Mouse (Mus musculus) neural tube, embryonic 12.5 days (tissue): ENCODE measurements at regions not wholly inside any gene's neighbourhood (a gene's known extent, or its start where the extent isn't known, plus 50 kb on each side); places are given as distances from the start of the nearest gene placed in this dataset.

Source experiments
- ATAC-seq: fragments of 200-750 bp; cut with Nextera tagmentation; 2 replicates; pipeline ENCODE4 v1.8.0; 2017; ENCODE audit warnings: low read depth, mild to moderate bottlenecking, moderate TSS enrichment, moderate library complexity; ENCODE audit not compliant: low FRiP score
- H3K27ac ChIP-seq: fragments of 300-500 bp; sonication (generic); 2 replicates; pipeline ENCODE4 v1.5.1; 2016
- H3K27me3 ChIP-seq: fragments of 300-500 bp; sonication (generic); replicated peaks from 2 replicates; pipeline ENCODE4 v1.6.1; 2016; ENCODE audit warnings: mild to moderate bottlenecking
- H3K36me3 ChIP-seq: fragments of 300-500 bp; sonication (generic); 2 replicates; pipeline ENCODE4 v1.6.1; 2016; ENCODE audit warnings: mild to moderate bottlenecking
- H3K4me1 ChIP-seq: fragments of 300-500 bp; sonication (generic); 2 replicates; pipeline ENCODE4 v1.6.1; 2016
- H3K4me2 ChIP-seq: fragments of 300-500 bp; sonication (generic); replicated peaks from 2 replicates; pipeline ENCODE4 v1.6.1; 2016; ENCODE audit warnings: mild to moderate bottlenecking
- H3K4me3 ChIP-seq: fragments of 300-500 bp; sonication (generic); 2 replicates; pipeline ENCODE4 v1.5.1; 2016
- H3K9ac ChIP-seq: fragments of 300-500 bp; sonication (generic); 2 replicates; pipeline ENCODE4 v1.6.1; 2016; ENCODE audit warnings: mild to moderate bottlenecking
- H3K9me3 ChIP-seq: fragments of 300-500 bp; sonication (generic); 2 replicates; pipeline ENCODE4 v1.6.1; 2016; ENCODE audit warnings: mild to moderate bottlenecking
- WGBS: fragments of 180-500 bp; shearing (Covaris S2); methylation state at CpG from one replicate; pipeline ENCODE4 v1.1.7; 2016; 5-methylcytosine and 5-hydroxymethylcytosine counted together

DNA sequence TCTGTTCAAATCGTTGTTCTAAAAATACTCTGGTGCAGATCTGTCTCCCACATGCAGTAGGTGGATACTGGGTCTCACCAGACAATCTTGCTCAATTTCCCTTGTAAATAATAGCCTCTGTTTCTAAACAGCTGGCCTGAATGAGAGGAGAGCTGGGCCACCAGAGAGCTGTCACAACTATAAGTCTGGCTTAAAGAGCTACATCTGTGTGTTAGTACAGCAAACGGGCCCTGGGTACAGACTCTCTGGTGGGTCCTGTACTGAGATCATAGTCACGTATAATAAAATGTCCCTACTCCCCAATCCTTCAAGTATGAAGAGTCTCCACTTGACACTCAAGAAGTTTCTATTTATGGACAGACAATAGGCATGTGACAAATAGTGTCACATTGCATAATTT lies 375.7 kb upstream of the Noct start:
- H3K9me3 ChIP-seq, result no peaks in the 10 kb centered on the region
- H3K27me3 ChIP-seq, result no peaks in the 10 kb centered on the region
- no peak overlapping the region for H3K27ac ChIP-seq
- no peak overlapping the region for H3K4me2 ChIP-seq
- no peak for ATAC-seq
- H3K4me1 ChIP-seq, result no peaks in the 10 kb centered on the region
- no peak overlapping the region for H3K4me3 ChIP-seq
- no peak overlapping the region for H3K9ac ChIP-seq
- WGBS, result 79% methylated on average over 3 of the region's 3 CpGs
- no peaks in the 10 kb centered on the region for H3K36me3 ChIP-seq

- WGBS, result 82% methylated on average over 5 of the region's 5 CpGs
- Histone ChIP-seq H3K9ac (no peak overlapping the region), H3K4me2 (no peak overlapping the region), H3K4me1 (no peaks in the 10 kb centered on the region), H3K9me3 (no peaks in the 10 kb centered on the region), H3K4me3 (no peak overlapping the region), H3K36me3 (no peaks in the 10 kb centered on the region), H3K27me3 (no peaks in the 10 kb centered on the region), H3K27ac (no peak overlapping the region)
- no peak for ATAC-seq
These were observed 373.1 kb upstream of the Noct start for GRCm38 (mm10) chr3:50851083-50851637.

DNA sequence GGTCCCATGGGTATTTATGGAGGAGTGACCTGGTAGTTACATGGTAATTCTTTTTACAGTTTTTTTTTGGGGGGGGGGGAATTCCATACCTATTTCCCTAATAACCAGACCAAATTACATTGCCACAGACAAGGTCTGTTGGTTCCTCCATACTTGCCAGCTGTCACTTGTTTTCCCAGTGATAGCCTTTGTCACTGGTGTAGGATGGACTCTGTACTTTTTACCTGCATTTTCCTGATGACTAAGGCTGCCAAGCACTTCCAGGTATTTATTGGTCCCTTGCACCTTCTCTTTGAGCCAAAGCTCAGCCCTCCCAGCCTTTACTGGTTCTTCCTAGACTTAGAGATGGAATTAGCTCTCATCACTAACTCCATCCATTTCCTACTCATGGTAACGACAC lies 357.1 kb upstream of the Noct start:
- Histone ChIP-seq H3K27ac (no peak overlapping the region), H3K9ac (no peak overlapping the region), H3K4me3 (no peak overlapping the region), H3K4me2 (no peak overlapping the region), H3K36me3 (no peaks in the 10 kb centered on the region), H3K4me1 (no peaks in the 10 kb centered on the region), H3K9me3 (no peaks in the 10 kb centered on the region), H3K27me3 (no peaks in the 10 kb centered on the region)
- WGBS, result 92% methylated on average over 1 of the region's 1 CpGs
- no peak for ATAC-seq

DNA sequence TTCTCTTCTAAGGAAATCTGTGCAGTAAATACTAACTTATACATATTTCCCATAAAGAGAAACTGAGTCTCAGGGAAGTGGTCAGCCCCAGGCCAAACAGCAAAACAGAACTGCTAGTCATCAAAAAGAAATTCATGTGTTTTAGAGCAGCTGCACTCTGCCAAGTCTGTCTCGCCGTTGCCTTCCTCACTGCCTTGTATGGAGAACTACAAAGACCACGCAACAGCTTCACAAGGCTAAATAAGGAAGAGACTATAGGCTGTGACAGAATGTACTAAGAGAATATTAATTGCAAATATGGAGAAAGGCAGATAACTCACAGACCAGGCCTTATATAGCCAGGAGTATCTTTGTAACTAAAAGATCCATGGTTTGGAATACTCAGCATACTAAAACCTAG lies 355.0 kb upstream of the Noct start:
- whole genome bisulfite sequencing, result 96% methylated on average over 3 of the region's 3 CpGs

GRCm38 (mm10) chr3:50879050-50879449 lies 345.2 kb upstream of the Noct start:
- Histone ChIP-seq H3K4me3 (no peak overlapping the region), H3K9ac (no peak overlapping the region), H3K9me3 (no peaks in the 10 kb centered on the region), H3K4me2 (no peak overlapping the region), H3K4me1 (peaks cover 13% of the 10 kb centered on the region), H3K36me3 (no peaks in the 10 kb centered on the region), H3K27me3 (no peaks in the 10 kb centered on the region), H3K27ac (no peak overlapping the region)
- WGBS, result 79% methylated on average over 4 of the region's 4 CpGs
- no peak for ATAC-seq

More for the DNA sequence above, 355.0 kb upstream of the Noct start:
- Histone ChIP-seq H3K4me3 (no peak overlapping the region), H3K36me3 (no peaks in the 10 kb centered on the region), H3K27ac (no peak overlapping the region), H3K9me3 (no peaks in the 10 kb centered on the region), H3K4me1 (no peaks in the 10 kb centered on the region), H3K4me2 (no peak overlapping the region), H3K27me3 (no peaks in the 10 kb centered on the region), H3K9ac (no peak overlapping the region)
- ATAC-seq, result no peak

DNA sequence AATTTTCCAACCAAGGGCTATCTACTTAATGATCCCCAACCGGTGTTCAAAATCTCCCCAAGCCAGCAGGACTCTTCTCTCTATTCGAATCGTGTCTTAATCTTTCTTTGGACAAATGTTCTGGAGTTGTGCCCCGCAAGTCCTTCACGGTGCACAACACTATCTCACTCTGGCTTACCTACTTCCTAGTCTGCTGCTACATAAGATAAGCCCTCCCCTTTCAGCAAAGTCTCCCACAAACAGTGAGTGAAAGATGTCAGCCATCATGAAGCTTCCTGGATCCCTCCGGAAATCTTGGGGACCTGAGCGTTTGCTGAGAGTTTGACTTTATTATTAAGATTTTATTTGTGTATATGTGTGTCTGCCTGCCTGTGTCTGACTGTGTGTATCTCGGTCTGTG lies 344.7 kb upstream of the Noct start:
- no peaks in the 10 kb centered on the region for H3K9me3 ChIP-seq
- H3K4me1 ChIP-seq, result peaks cover 13% of the 10 kb centered on the region
- WGBS, result 91% methylated on average over 8 of the region's 8 CpGs
- H3K27me3 ChIP-seq, result no peaks in the 10 kb centered on the region
- no peak overlapping the region for H3K9ac ChIP-seq
- H3K4me3 ChIP-seq, result no peak overlapping the region
- H3K27ac ChIP-seq, result no peak overlapping the region
- H3K36me3 ChIP-seq, result no peaks in the 10 kb centered on the region
- H3K4me2 ChIP-seq, result no peak overlapping the region
- ATAC-seq, result no peak

GRCm38 (mm10) chr3:50881437-50882248 lies 342.6 kb upstream of the Noct start:
- ATAC-seq, result peak; percentile 80
- no peak overlapping the region for H3K27ac ChIP-seq
- H3K4me2 ChIP-seq, result peak overlapping the region; percentile 21; the same call in 1 of the 2 replicates

GRCm38 (mm10) chr3:50882249-50882733 lies 342.0 kb upstream of the Noct start:
- no peak overlapping the region for H3K9ac ChIP-seq
- no peaks in the 10 kb centered on the region for H3K27me3 ChIP-seq
- H3K4me1 ChIP-seq, result peaks cover 13% of the 10 kb centered on the region
- no peaks in the 10 kb centered on the region for H3K36me3 ChIP-seq
- peak; percentile 34 for ATAC-seq
- H3K27ac ChIP-seq, result no peak overlapping the region
- H3K4me2 ChIP-seq, result peak overlapping the region; percentile 21; the same call in 1 of the 2 replicates
- H3K9me3 ChIP-seq, result no peaks in the 10 kb centered on the region
- no peak overlapping the region for H3K4me3 ChIP-seq
- 7% methylated on average over 8 of the region's 8 CpGs for WGBS

More at GRCm38 (mm10) chr3:50881437-50882248, 342.6 kb upstream of the Noct start:
- 6% methylated on average over 9 of the region's 9 CpGs for WGBS
- Histone ChIP-seq H3K27me3 (no peaks in the 10 kb centered on the region), H3K4me3 (no peak overlapping the region), H3K4me1 (peaks cover 13% of the 10 kb centered on the region), H3K9ac (no peak overlapping the region), H3K36me3 (no peaks in the 10 kb centered on the region), H3K9me3 (no peaks in the 10 kb centered on the region)

DNA sequence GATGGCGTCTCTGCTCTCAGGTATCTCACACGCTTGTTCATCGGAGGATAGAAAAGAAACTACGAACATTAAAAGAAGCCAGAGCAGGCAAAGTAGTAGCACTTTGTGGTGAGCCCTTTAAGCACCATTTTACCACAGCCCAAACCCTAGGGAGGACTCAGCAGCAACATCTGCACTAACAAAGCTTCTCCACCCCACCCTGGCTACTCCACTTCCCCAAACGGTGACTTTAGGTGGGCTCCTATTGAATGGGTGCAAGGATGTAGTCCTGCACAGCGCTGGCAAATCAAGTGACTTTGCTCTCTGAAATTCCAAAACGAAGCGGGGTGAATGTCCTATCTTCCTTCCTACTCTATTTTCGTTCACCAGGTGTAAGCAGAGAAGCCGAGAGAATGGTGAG lies 337.9 kb upstream of the Noct start:
- ATAC-seq, result no peak
- no peaks in the 10 kb centered on the region for H3K9me3 ChIP-seq
- no peak overlapping the region for H3K4me2 ChIP-seq
- no peaks in the 10 kb centered on the region for H3K27me3 ChIP-seq
- no peaks in the 10 kb centered on the region for H3K36me3 ChIP-seq
- H3K4me3 ChIP-seq, result no peak overlapping the region
- 88% methylated on average over 10 of the region's 10 CpGs for WGBS
- H3K4me1 ChIP-seq, result peaks cover 12% of the 10 kb centered on the region
- no peak overlapping the region for H3K27ac ChIP-seq
- no peak overlapping the region for H3K9ac ChIP-seq

DNA sequence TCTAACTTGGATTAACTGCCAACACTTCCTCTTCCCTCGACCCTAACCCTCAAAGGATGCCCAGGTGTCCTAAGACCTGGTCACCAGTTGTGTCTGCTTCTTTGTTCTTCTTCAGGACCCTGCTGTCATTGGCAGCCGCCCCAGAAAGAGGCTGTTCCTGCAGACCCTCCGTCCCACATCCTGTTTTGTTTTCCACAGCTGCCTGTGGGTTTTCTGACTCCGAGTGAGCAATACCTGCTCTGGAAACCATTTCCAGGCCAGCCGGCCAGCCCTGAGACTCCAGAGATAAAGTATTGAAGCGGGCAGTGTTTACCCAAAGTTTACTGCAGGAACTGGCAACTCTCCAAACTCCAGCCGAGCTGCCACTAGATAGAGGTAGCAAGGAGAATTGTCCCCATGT lies 337.2 kb upstream of the Noct start:
- H3K27ac ChIP-seq, result no peak overlapping the region
- H3K4me2 ChIP-seq, result no peak overlapping the region
- ATAC-seq, result no peak
- no peak overlapping the region for H3K9ac ChIP-seq
- H3K4me3 ChIP-seq, result no peak overlapping the region
- H3K27me3 ChIP-seq, result no peaks in the 10 kb centered on the region
- peaks cover 6% of the 10 kb centered on the region; the same call in 1 of the 2 replicates for H3K4me1 ChIP-seq
- no peaks in the 10 kb centered on the region for H3K36me3 ChIP-seq
- no peaks in the 10 kb centered on the region for H3K9me3 ChIP-seq
- WGBS, result 61% methylated on average over 7 of the region's 7 CpGs

- Histone ChIP-seq H3K9me3 (no peaks in the 10 kb centered on the region), H3K27ac (no peak overlapping the region), H3K27me3 (no peaks in the 10 kb centered on the region), H3K36me3 (no peaks in the 10 kb centered on the region), H3K4me2 (no peak overlapping the region), H3K4me1 (no peaks in the 10 kb centered on the region), H3K4me3 (no peak overlapping the region), H3K9ac (no peak overlapping the region)
- no peak for ATAC-seq
- WGBS, result 92% methylated on average over 4 of the region's 4 CpGs
These were observed 335.6 kb upstream of the Noct start for GRCm38 (mm10) chr3:50888571-50889210.

DNA sequence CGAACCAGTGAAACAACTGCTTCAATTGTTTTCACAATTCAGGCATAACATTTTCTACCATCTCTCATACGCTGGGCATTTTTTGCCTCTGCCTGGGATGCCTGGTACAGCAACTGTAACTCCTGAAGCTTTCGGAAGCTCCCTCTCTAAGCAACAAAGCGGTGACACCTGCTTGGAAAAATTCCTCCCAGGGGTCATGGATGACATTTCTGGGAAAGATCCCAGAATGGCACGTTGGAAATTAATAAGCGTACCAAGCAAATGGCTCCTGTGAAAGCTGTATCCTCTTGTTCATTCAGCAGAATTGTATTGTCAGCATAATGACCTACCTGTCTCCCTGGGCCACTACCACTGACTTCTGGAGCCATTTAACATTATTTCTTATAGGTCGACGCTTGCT lies 333.7 kb upstream of the Noct start:
- no peak for ATAC-seq
- Histone ChIP-seq H3K9me3 (no peaks in the 10 kb centered on the region), H3K27me3 (no peaks in the 10 kb centered on the region), H3K9ac (no peak overlapping the region), H3K4me1 (no peaks in the 10 kb centered on the region), H3K4me2 (no peak overlapping the region), H3K36me3 (no peaks in the 10 kb centered on the region), H3K4me3 (no peak overlapping the region), H3K27ac (no peak overlapping the region)
- WGBS, result 87% methylated on average over 8 of the region's 8 CpGs
